Mouse (Mus musculus) stomach, embryonic 14.5 days (tissue): ENCODE data around the gene Cmas. TPM values are rescaled to one million over a fixed set of nuclear protein-coding genes. Genes with fewer than 3 reads are reported as not detected.

Experiments
- ATAC-seq: fragments of 200-750 bp; cut with Nextera tagmentation; 2 replicates; pipeline ENCODE4 v1.8.0; 2017; ENCODE audit warnings: low read depth, moderate TSS enrichment; ENCODE audit not compliant: insufficient number of reproducible peaks, insufficient read depth, low FRiP score
- H3K27ac ChIP-seq: fragments of 300-500 bp; sonication (generic); 2 replicates; pipeline ENCODE4 v1.5.1; 2014; ENCODE audit warnings: mild to moderate bottlenecking, low read length, moderate library complexity, mixed read lengths
- H3K27me3 ChIP-seq: fragments of 300-500 bp; sonication (generic); 2 replicates; pipeline ENCODE4 v1.6.1; 2014; ENCODE audit warnings: low read length, control low read depth, mixed read lengths; ENCODE audit not compliant: control insufficient read depth, insufficient read depth
- H3K36me3 ChIP-seq: fragments of 300-500 bp; sonication (generic); 2 replicates; pipeline ENCODE4 v1.6.1; 2014; ENCODE audit warnings: mild to moderate bottlenecking, control low read depth, low read length, moderate library complexity, mixed read lengths; ENCODE audit not compliant: control insufficient read depth, insufficient read depth
- H3K4me1 ChIP-seq: fragments of 300-500 bp; sonication (generic); 2 replicates; pipeline ENCODE4 v1.6.1; 2014; ENCODE audit warnings: low read length, control low read depth, mixed read lengths; ENCODE audit not compliant: control insufficient read depth, insufficient read depth
- H3K4me2 ChIP-seq: fragments of 300-500 bp; sonication (generic); replicated peaks from 2 replicates; pipeline ENCODE4 v1.6.1; 2014; ENCODE audit warnings: low read depth, low read length, control low read depth
- H3K4me3 ChIP-seq: fragments of 300-500 bp; sonication (generic); 2 replicates; pipeline ENCODE4 v1.5.1; 2014; ENCODE audit warnings: low read depth, low read length, control low read depth
- H3K9ac ChIP-seq: fragments of 300-500 bp; sonication (generic); replicated peaks from 2 replicates; pipeline ENCODE4 v1.6.1; 2014; ENCODE audit warnings: low read depth, mild to moderate bottlenecking, control low read depth, low read length, moderate library complexity, mixed read lengths
- H3K9me3 ChIP-seq: fragments of 300-500 bp; sonication (generic); 2 replicates; pipeline ENCODE4 v1.6.1; 2016; ENCODE audit warnings: low read depth, low read length, control low read depth; ENCODE audit not compliant: control insufficient read depth
- WGBS: fragments of 180-500 bp; shearing (Covaris S2); extraction: QIAGEN DNeasy Blood & Tissue Kit; methylation state at CpG from one replicate; pipeline ENCODE4 v1.1.7; 2014; 5-methylcytosine and 5-hydroxymethylcytosine counted together
- polyA plus RNA-seq: library from polyadenylated mRNA; unstranded; fragments of >200 nt; fragmentation: Nextera tagmentation; extraction: Ambion mirVana; gene quantifications from 2 replicates; pipeline ENCODE4 v1.2.1, GENCODE M21; 2014

Gene Cmas
- polyA plus RNA-seq, 1 experiment from 2014 or later: 89.2 TPM

- 74% methylated on average over 6 of the region's 6 CpGs for WGBS
- H3K4me2 ChIP-seq: no peak overlapping the region
- no peaks in the 10 kb centered on the region for H3K9me3 ChIP-seq
- no peak overlapping the region for H3K4me3 ChIP-seq
- H3K9ac ChIP-seq: no peak overlapping the region
- no peaks in the 10 kb centered on the region for H3K36me3 ChIP-seq
- no peak overlapping the region for H3K27ac ChIP-seq
- ATAC-seq: no peak
- H3K4me1 ChIP-seq: no peaks in the 10 kb centered on the region
- no peaks in the 10 kb centered on the region for H3K27me3 ChIP-seq
Observed at GRCm38 (mm10) chr6:142720641-142721040, 35.8 kb upstream of the Cmas start.

GRCm38 (mm10) chr6:142721731-142722130 lies 34.8 kb upstream of the Cmas start:
- H3K9me3 ChIP-seq: no peaks in the 10 kb centered on the region
- no peaks in the 10 kb centered on the region for H3K36me3 ChIP-seq
- no peak overlapping the region for H3K27ac ChIP-seq
- WGBS: 77% methylated on average over 8 of the region's 8 CpGs
- ATAC-seq: no peak
- H3K27me3 ChIP-seq: no peaks in the 10 kb centered on the region
- H3K4me2 ChIP-seq: no peak overlapping the region
- no peak overlapping the region for H3K9ac ChIP-seq
- no peaks in the 10 kb centered on the region for H3K4me1 ChIP-seq
- H3K4me3 ChIP-seq: no peak overlapping the region

- 81% methylated on average over 4 of the region's 4 CpGs for WGBS
- no peak for ATAC-seq
- no peak overlapping the region for H3K4me2 ChIP-seq
Observed at GRCm38 (mm10) chr6:142726032-142726431, 30.5 kb upstream of the Cmas start.

GRCm38 (mm10) chr6:142732567-142733290 lies 23.8 kb upstream of the Cmas start:
- peak; percentile 89 for ATAC-seq
- H3K27ac ChIP-seq: peak overlapping the region; percentile 94
- H3K9me3 ChIP-seq: no peaks in the 10 kb centered on the region
- H3K4me3 ChIP-seq: no peak overlapping the region
- no peaks in the 10 kb centered on the region for H3K36me3 ChIP-seq
- 0 out of 2 replicates have a peak, but pooled peaks cover 3% of the 10 kb centered on the region for H3K4me1 ChIP-seq
- H3K9ac ChIP-seq: no peak overlapping the region
- H3K4me2 ChIP-seq: 0 out of 2 replicates have a peak overlapping the region, but pooled peaks have one; percentile 12
- WGBS: 37% methylated on average over 14 of the region's 14 CpGs
- H3K27me3 ChIP-seq: no peaks in the 10 kb centered on the region

More at GRCm38 (mm10) chr6:142726032-142726431, 30.5 kb upstream of the Cmas start:
- Histone ChIP-seq H3K4me1 (no peaks in the 10 kb centered on the region), H3K4me3 (no peak overlapping the region), H3K9me3 (no peaks in the 10 kb centered on the region), H3K27ac (no peak overlapping the region), H3K27me3 (no peaks in the 10 kb centered on the region), H3K36me3 (no peaks in the 10 kb centered on the region), H3K9ac (no peak overlapping the region)

GRCm38 (mm10) chr6:142735302-142736005 lies 21.0 kb upstream of the Cmas start:
- Histone ChIP-seq H3K4me1 (0 out of 2 replicates have a peak, but pooled peaks cover 3% of the 10 kb centered on the region), H3K27ac (no peak overlapping the region), H3K9ac (no peak overlapping the region), H3K36me3 (no peaks in the 10 kb centered on the region), H3K4me3 (no peak overlapping the region), H3K9me3 (no peaks in the 10 kb centered on the region), H3K27me3 (no peaks in the 10 kb centered on the region), H3K4me2 (no peak overlapping the region)
- ATAC-seq: no peak
- 45% methylated on average over 8 of the region's 8 CpGs for WGBS

GRCm38 (mm10) chr6:142738225-142738624 lies 18.3 kb upstream of the Cmas start:
- Histone ChIP-seq H3K9ac (no peak overlapping the region), H3K4me3 (no peak overlapping the region), H3K4me2 (no peak overlapping the region), H3K4me1 (no peaks in the 10 kb centered on the region), H3K27me3 (no peaks in the 10 kb centered on the region), H3K36me3 (no peaks in the 10 kb centered on the region), H3K27ac (no peak overlapping the region), H3K9me3 (no peaks in the 10 kb centered on the region)
- 75% methylated on average over 2 of the region's 2 CpGs for WGBS
- no peak for ATAC-seq

GRCm38 (mm10) chr6:142738637-142739036 lies 17.8 kb upstream of the Cmas start:
- H3K9ac ChIP-seq: no peak overlapping the region
- no peak for ATAC-seq
- no peak overlapping the region for H3K4me3 ChIP-seq
- WGBS: 78% methylated on average over 6 of the region's 6 CpGs
- H3K9me3 ChIP-seq: no peaks in the 10 kb centered on the region
- no peaks in the 10 kb centered on the region for H3K27me3 ChIP-seq
- no peak overlapping the region for H3K4me2 ChIP-seq
- no peaks in the 10 kb centered on the region for H3K4me1 ChIP-seq
- no peaks in the 10 kb centered on the region for H3K36me3 ChIP-seq
- no peak overlapping the region for H3K27ac ChIP-seq

GRCm38 (mm10) chr6:142741763-142742162 lies 14.7 kb upstream of the Cmas start:
- Histone ChIP-seq H3K36me3 (no peaks in the 10 kb centered on the region), H3K4me3 (no peak overlapping the region), H3K27ac (no peak overlapping the region), H3K27me3 (no peaks in the 10 kb centered on the region), H3K4me2 (no peak overlapping the region), H3K9ac (no peak overlapping the region), H3K4me1 (peaks cover 3% of the 10 kb centered on the region; the same call in 1 of the 2 replicates), H3K9me3 (no peaks in the 10 kb centered on the region)
- WGBS: 82% methylated on average over 6 of the region's 6 CpGs
- no peak for ATAC-seq
